Mouse (Mus musculus) heart, postnatal 0 days (tissue): Measurements from ENCODE around the gene Hmga2.
A peak's percentile ranks its signal among the peaks of the same experiment; 100 is the strongest.

ENCODE experiments used
- CTCF ChIP-seq: IDR thresholded peaks from 2 replicates; pipeline ENCODE4 v1.5.1; 2016; ENCODE audit warnings: antibody characterized with exemption, control low read depth, low read depth
- EP300 ChIP-seq: IDR thresholded peaks from 2 replicates; pipeline ENCODE4 v1.6.1; 2016; ENCODE audit warnings: antibody characterized with exemption, low read depth

- TF ChIP-seq CTCF = no peak
- TF ChIP-seq EP300 = peak; percentile 88
Measured at GRCm38 (mm10) chr10:120422050-120422449, 54.2 kb downstream of the Hmga2 start.
